Mouse (Mus musculus): ENCODE data around the gene Oasl2. TPM values are rescaled to one million over a fixed set of nuclear protein-coding genes. Genes with fewer than 3 reads are reported as not detected.

Oasl2 gene
- polyA plus RNA-seq, 1 experiment: 2.1 TPM

DNA sequence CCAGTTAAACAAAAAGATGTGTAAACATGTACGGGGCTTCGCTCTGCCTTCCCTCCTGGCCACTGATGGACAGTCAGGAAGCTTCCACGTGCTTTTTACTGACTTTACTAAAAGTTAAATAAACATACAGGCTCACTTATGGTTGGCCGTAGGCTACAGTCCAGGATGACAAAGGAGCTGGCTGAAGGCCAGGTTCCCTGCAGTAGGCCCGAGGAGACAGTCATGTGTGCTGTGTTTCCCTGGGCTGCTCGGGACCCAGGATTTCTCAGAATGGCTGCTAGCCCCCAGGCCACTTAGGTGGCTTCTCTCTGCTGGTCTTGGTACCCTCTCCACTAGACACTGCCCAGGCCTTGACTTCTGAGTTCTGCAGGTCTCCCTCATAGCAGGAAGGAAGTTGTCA is 52.2 kb downstream of the Oasl2 start:
- TF ChIP-seq POLR2A (IDR thresholded peaks at IDR 0.05; ENCODE audit: insufficient read length, low read depth): no peak
- TF ChIP-seq MAX (IDR thresholded peaks at IDR 0.05; ENCODE audit: low read depth): no peak
- TF ChIP-seq REST (IDR thresholded peaks at IDR 0.05; ENCODE audit: insufficient read depth, insufficient read length): no peak
- TF ChIP-seq MYOD1 (IDR thresholded peaks at IDR 0.05; ENCODE audit: control insufficient read depth in 1 of 3, insufficient read length in 2 of 3, low read depth in 2 of 3): no peak
- TF ChIP-seq USF1 (IDR thresholded peaks at IDR 0.05; ENCODE audit: low read depth): no peak
- TF ChIP-seq CEBPB (IDR thresholded peaks at IDR 0.05; ENCODE audit: insufficient read depth, poor library complexity, severe bottlenecking): no peak
- TF ChIP-seq TCF12 (IDR thresholded peaks at IDR 0.05; ENCODE audit: insufficient read depth, poor library complexity, severe bottlenecking): no peak
- Histone ChIP-seq H3K79me2 (ENCODE audit: control insufficient read depth, insufficient read depth) (no peaks in the 10 kb centered on the region), H3K4me3 (no peak overlapping the region), H3ac (ENCODE audit: control insufficient read depth, insufficient read length) (no peak overlapping the region), H3K36me3 (ENCODE audit: control insufficient read depth, insufficient read depth) (peaks cover 5% of the 10 kb centered on the region), H3K27me3 (ENCODE audit: control insufficient read depth, insufficient read depth, insufficient read length) (no peaks in the 10 kb centered on the region), H3K4me2 (ENCODE audit: low read depth) (no peak overlapping the region)

- Histone ChIP-seq H3ac (ENCODE audit: control insufficient read depth, insufficient read length) (no peak overlapping the region), H3K27me3 (ENCODE audit: control insufficient read depth, insufficient read depth, insufficient read length) (no peaks in the 10 kb centered on the region), H3K4me3 (no peak overlapping the region), H3K4me2 (ENCODE audit: low read depth) (no peak overlapping the region), H3K79me2 (ENCODE audit: control insufficient read depth, insufficient read depth) (no peaks in the 10 kb centered on the region), H3K36me3 (ENCODE audit: control insufficient read depth, insufficient read depth) (peaks cover 5% of the 10 kb centered on the region)
- TF ChIP-seq REST (IDR thresholded peaks at IDR 0.05; ENCODE audit: insufficient read depth, insufficient read length) (no peak), MYOG (IDR thresholded peaks at IDR 0.05; ENCODE audit: control insufficient read depth in 1 of 3, insufficient read depth in 1 of 3, insufficient read length in 2 of 3, low read depth in 2 of 3) (peak in 1 of 3 experiments; percentile 39)
Observed at GRCm38 (mm10) chr5:114949316-114949715, 52.6 kb downstream of the Oasl2 start.

GRCm38 (mm10) chr5:114949812-114950211 is 53.1 kb downstream of the Oasl2 start:
- H3K36me3 ChIP-seq (ENCODE audit: control insufficient read depth, insufficient read depth): peaks cover 5% of the 10 kb centered on the region
- TF ChIP-seq TCF3 (IDR thresholded peaks at IDR 0.05; ENCODE audit: insufficient read length, low read depth) (no peak), MAX (IDR thresholded peaks at IDR 0.05; ENCODE audit: low read depth) (no peak), MYOG (IDR thresholded peaks at IDR 0.05; ENCODE audit: control insufficient read depth in 1 of 3, insufficient read depth in 1 of 3, insufficient read length in 2 of 3, low read depth in 2 of 3) (no peak), POLR2AphosphoS2 (IDR thresholded peaks at IDR 0.05; ENCODE audit: insufficient read length, low read depth) (peak; percentile 32)

DNA sequence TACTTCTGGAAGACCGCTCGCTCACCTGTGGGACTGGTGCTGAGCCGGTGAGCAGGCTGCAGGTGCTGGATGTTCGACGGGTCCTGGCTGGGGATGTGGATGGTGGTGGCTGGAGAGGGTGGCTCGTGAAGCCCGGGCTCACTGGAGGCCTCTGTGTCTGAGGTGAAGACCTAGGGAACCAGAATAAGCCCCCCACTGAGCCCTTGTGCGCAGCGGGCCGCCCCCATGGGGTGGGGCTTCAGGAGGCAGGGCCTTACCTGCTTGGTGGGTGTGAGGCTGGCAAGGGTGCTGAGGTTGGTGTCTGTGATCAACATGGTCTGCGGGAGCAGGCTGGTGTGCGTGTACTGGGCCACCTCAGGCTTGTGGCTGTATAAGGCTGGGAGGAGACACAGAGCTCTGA is 53.9 kb downstream of the Oasl2 start:
- peak; percentile 49 for TF ChIP-seq POLR2AphosphoS2 (IDR thresholded peaks at IDR 0.05; ENCODE audit: insufficient read length, low read depth)
- no peak for TF ChIP-seq TCF12 (IDR thresholded peaks at IDR 0.05; ENCODE audit: insufficient read depth, poor library complexity, severe bottlenecking)
- Histone ChIP-seq H3K4me3 (no peak overlapping the region), H3K79me2 (ENCODE audit: control insufficient read depth, insufficient read depth) (no peaks in the 10 kb centered on the region), H3K27me3 (ENCODE audit: control insufficient read depth, insufficient read depth, insufficient read length) (no peaks in the 10 kb centered on the region), H3ac (ENCODE audit: control insufficient read depth, insufficient read length) (no peak overlapping the region), H3K36me3 (ENCODE audit: control insufficient read depth, insufficient read depth) (peaks cover 5% of the 10 kb centered on the region), H3K4me2 (ENCODE audit: low read depth) (no peak overlapping the region)

More at GRCm38 (mm10) chr5:114949812-114950211, 53.1 kb downstream of the Oasl2 start:
- no peaks in the 10 kb centered on the region for H3K79me2 ChIP-seq (ENCODE audit: control insufficient read depth, insufficient read depth)
- no peak overlapping the region for H3K4me2 ChIP-seq (ENCODE audit: low read depth)
- no peaks in the 10 kb centered on the region for H3K27me3 ChIP-seq (ENCODE audit: control insufficient read depth, insufficient read depth, insufficient read length)
- H3ac ChIP-seq (ENCODE audit: control insufficient read depth, insufficient read length): no peak overlapping the region
- H3K4me3 ChIP-seq: no peak overlapping the region

DNA sequence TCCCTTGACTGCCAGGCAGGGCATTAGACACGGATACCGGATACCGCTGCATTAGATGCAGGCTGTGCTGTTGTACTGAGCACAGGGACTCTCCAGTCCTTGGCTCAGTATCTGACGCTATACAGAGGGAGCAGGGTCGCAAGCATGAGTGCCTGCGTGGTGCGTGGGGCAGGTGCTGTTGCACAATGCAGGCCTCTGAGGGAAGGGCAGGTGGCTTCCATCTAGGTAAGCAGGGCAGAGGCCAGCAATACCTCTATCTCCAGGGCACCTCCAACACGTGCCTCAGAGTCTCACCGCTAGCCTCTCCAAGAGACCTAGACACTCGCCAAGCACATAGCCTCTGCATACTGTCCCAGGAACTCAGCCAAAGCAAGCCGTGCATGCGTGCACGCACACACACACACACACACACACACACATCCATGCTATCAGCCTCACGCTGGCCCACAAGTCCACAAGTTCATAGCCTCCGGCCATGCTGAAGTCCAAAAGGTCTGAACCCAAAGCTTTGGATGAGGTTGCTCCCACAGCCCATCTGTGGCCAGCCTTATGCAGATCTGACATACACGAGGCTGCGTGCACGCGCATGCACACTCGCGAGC is 54.6 kb downstream of the Oasl2 start:
- no peak overlapping the region for H3ac ChIP-seq (ENCODE audit: control insufficient read depth, insufficient read length)
- H3K79me2 ChIP-seq (ENCODE audit: control insufficient read depth, insufficient read depth): no peaks in the 10 kb centered on the region
- H3K4me2 ChIP-seq (ENCODE audit: low read depth): no peak overlapping the region
- H3K27me3 ChIP-seq (ENCODE audit: control insufficient read depth, insufficient read depth, insufficient read length): no peaks in the 10 kb centered on the region
- TF ChIP-seq MYOG (IDR thresholded peaks at IDR 0.05; ENCODE audit: control insufficient read depth in 1 of 3, insufficient read depth in 1 of 3, insufficient read length in 2 of 3, low read depth in 2 of 3) (no peak), POLR2A (IDR thresholded peaks at IDR 0.05; ENCODE audit: insufficient read length, low read depth) (peak; percentile 2), MYOD1 (IDR thresholded peaks at IDR 0.05; ENCODE audit: control insufficient read depth in 1 of 3, insufficient read length in 2 of 3, low read depth in 2 of 3) (no peak), POLR2AphosphoS2 (IDR thresholded peaks at IDR 0.05; ENCODE audit: insufficient read length, low read depth) (peak; percentile 58)
- H3K4me3 ChIP-seq: no peak overlapping the region
- peaks cover 1% of the 10 kb centered on the region for H3K36me3 ChIP-seq (ENCODE audit: control insufficient read depth, insufficient read depth)

DNA sequence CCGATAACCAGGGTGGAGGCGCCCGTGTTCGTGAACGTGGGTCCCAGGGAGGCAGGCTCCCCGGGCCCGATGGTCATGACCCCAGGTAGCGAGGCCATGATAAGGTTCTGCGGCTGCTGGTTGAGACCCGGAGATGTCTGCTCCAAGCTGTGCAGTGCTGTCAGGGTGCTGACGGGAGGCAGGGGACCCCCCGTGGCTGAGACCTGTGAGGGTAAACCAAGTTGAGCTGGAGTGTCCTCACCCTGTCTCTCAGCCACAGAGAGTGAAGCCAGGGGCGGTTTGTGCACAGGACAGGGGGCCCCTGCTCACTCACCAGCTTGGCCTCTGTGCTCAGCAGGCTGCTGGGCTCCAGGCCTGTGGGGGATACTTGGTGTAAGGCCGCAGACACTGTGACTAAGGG is 56.6 kb downstream of the Oasl2 start:
- Histone ChIP-seq H3K27me3 (ENCODE audit: control insufficient read depth, insufficient read depth, insufficient read length) (no peaks in the 10 kb centered on the region), H3ac (ENCODE audit: control insufficient read depth, insufficient read length) (no peak overlapping the region), H3K79me2 (ENCODE audit: control insufficient read depth, insufficient read depth) (no peaks in the 10 kb centered on the region), H3K4me3 (no peak overlapping the region), H3K36me3 (ENCODE audit: control insufficient read depth, insufficient read depth) (no peaks in the 10 kb centered on the region), H3K4me2 (ENCODE audit: low read depth) (no peak overlapping the region)
- TF ChIP-seq REST (IDR thresholded peaks at IDR 0.05; ENCODE audit: insufficient read depth, insufficient read length) (no peak), SRF (IDR thresholded peaks at IDR 0.05; ENCODE audit: control insufficient read depth, insufficient read length, low read depth) (no peak), POLR2AphosphoS2 (IDR thresholded peaks at IDR 0.05; ENCODE audit: insufficient read length, low read depth) (no peak), TCF12 (IDR thresholded peaks at IDR 0.05; ENCODE audit: insufficient read depth, poor library complexity, severe bottlenecking) (no peak), CEBPB (IDR thresholded peaks at IDR 0.05; ENCODE audit: insufficient read depth, poor library complexity, severe bottlenecking) (no peak), POLR2A (IDR thresholded peaks at IDR 0.05; ENCODE audit: insufficient read length, low read depth) (no peak), MAX (IDR thresholded peaks at IDR 0.05; ENCODE audit: low read depth) (no peak), MYOG (IDR thresholded peaks at IDR 0.05; ENCODE audit: control insufficient read depth in 1 of 3, insufficient read depth in 1 of 3, insufficient read length in 2 of 3, low read depth in 2 of 3) (no peak), TCF3 (IDR thresholded peaks at IDR 0.05; ENCODE audit: insufficient read length, low read depth) (no peak), MYOD1 (IDR thresholded peaks at IDR 0.05; ENCODE audit: control insufficient read depth in 1 of 3, insufficient read length in 2 of 3, low read depth in 2 of 3) (no peak), E2F4 (IDR thresholded peaks at IDR 0.05; ENCODE audit: insufficient read depth) (no peak), USF1 (IDR thresholded peaks at IDR 0.05; ENCODE audit: low read depth) (no peak)
